Mouse (Mus musculus): ENCODE results near the gene Synj1.

- TF ChIP-seq POLR2A (IDR thresholded peaks at IDR 0.05; ENCODE audit: borderline replicate concordance, extremely low read depth, low read depth, low read length), result no peak
- no peak for TF ChIP-seq CTCF (IDR thresholded peaks at IDR 0.05; ENCODE audit: insufficient read depth, low read length)
Measured at GRCm38 (mm10) chr16:91030751-91031150, 19.6 kb upstream of the Synj1 start.

Measured in lung, adult 2 months (tissue).